Mouse (Mus musculus) adrenal gland, postnatal 4 days (tissue): ENCODE measurements around the gene Galns. TPM values are rescaled to one million over a fixed set of nuclear protein-coding genes. Genes with fewer than 3 reads are reported as not detected.

Experiments used
- DNase-seq, 2 experiments: peaks; one replicate each; pipeline ENCODE4 v3.0.0; 2021 to 2022; ENCODE audit warnings: low spot score in 2 of 2, mixed read lengths in 2 of 2
- microRNA-seq: library from miRNA; unstranded; fragments of <30 nt; microRNA quantifications from one replicate; pipeline ENCODE4 v1.2.0, GENCODE M21; 2021
- total RNA-seq, 2 experiments: library from RNA; stranded (reverse); gene quantifications; 2 replicates each; pipeline ENCODE4 v1.2.3; 2021

Galns gene
- total RNA-seq, 2 experiments from 2014 or later, result 11.9 to 13.9 TPM

GRCm38 (mm10) chr8:122546811-122547453 is 64.3 kb downstream of the Galns start:
- peak in 1 of 2 experiments; percentile 29 for DNase-seq

DNA sequence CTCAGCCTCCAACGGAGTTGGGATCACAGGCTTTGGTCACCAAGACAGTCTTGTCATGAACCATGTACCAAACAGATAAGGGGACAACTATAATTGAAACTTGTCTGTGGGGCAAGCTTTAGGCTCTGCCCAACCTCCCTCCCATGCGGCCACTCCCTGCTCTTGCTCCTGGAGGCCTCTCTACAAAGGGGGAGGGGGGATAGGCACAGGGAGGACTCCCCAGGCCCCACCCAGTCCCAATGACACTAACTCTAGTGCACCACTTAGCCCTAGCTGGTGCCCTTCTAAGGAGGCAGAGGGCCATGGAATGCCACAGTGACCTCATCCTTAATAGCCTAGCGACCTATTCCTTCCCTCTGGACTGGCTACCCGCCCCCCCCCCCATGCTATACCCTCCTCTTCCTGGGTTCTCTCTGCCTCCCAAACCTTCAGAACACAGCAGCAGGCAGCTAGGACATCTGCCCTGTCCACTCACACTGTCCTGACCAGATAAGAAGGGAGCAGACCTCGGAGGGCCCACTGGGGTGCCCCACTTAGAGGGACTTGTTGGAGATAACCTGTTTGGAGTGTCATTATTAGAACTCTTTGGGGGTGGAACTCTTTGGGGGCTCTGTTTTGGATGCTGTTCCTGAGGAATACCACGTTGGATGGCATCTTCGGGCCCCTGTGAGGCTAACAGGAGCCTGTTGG is 65.1 kb downstream of the Galns start:
- DNase-seq, result no peak

DNA sequence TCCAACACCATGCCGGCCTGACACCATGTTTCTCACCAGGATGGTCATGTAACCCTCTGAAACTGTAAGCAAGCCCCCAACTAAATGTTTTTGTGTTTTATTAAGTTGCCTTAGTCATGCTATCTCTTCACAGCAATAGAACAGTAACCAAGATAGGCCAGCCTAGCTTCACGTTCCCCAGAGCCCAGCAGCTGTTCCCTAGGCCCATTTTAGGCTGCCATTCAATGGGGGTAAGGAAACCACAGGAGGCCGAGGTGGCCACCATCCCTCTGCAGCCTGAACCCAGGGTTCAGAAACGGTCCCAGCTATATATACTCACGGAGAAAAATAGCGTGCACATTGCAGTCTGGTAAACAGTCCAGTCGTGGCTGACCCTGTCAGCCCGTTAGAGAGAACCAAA is 67.1 kb downstream of the Galns start:
- DNase-seq, result no peak

- DNase-seq, result no peak
Observed at GRCm38 (mm10) chr8:122538310-122539076, 72.8 kb downstream of the Galns start.

- DNase-seq, result no peak
Observed at GRCm38 (mm10) chr8:122537812-122538211, 73.5 kb downstream of the Galns start.

DNA sequence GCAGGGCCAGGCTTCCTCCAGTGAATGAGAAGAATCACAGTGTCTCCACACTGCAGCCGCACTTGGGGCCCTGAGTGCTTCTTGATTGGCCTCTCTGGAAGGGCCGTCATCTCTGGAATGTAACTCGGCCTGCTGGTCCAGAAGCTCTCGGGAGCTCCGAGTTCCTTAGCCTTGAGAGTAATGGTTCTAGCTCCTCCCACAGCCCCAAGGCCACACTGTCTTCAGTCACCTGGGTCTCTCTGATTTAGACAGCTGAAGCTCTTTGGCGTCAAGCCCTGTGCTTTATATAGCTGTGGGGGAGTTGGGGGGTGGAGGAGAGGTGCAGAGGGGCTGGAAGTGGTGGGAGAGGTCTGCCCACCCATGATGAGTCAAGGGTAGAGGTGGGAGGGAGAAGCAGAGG is 74.2 kb downstream of the Galns start:
- DNase-seq, result no peak

GRCm38 (mm10) chr8:122531312-122531711 is 80.0 kb downstream of the Galns start:
- no peak for DNase-seq

DNA sequence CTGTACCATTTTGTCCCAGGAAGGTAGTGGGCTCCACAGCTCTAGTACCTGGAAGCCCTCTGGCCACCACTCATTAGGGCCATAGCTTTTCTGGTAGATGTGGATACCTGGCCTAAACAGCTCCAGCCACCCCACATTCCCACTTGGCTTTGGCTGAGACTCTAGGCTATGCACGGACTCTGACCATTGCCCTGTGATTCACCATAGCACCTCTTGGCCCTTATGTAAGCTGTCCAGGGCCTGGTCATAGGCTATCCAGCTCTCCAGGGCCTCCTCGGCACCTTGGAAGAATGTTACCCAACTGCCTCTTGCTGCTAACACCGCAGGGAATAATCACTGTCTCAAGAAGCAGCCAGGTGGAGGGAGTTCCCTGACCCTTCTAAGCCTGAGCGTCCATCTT is 82.1 kb downstream of the Galns start:
- no peak for DNase-seq

Small RNAs within 50 kb of the gene (microRNA-seq; reads per million reads assigned to microRNA genes)
- not detected for gene Mir6396

Other genes starting within 250 kb of the Galns start
- gene Zc3h18, start 234.9 kb downstream of the Galns start, total RNA-seq, result 10 to 100 TPM; 48.9 to 52.0 TPM
- gene Il17c, start 189.4 kb downstream of the Galns start, total RNA-seq, result not detected
- 10 to 100 TPM; 49.9 to 76.7 TPM for gene Cyba, start 178.5 kb downstream of the Galns start, total RNA-seq
- gene Mvd, start 168.0 kb downstream of the Galns start, total RNA-seq, result 10 to 100 TPM in 1 of 2 experiments, 1 to 10 TPM in 1; 9.1 to 11.5 TPM
- under 1 TPM; 0.42 to 0.56 TPM for gene Snai3, start 150.7 kb downstream of the Galns start, total RNA-seq
- gene Rnf166, start 135.4 kb downstream of the Galns start, total RNA-seq, result 10 to 100 TPM; 47.5 to 53.7 TPM
- 10 to 100 TPM; 27.7 to 37.0 TPM for gene Ctu2, start 135.3 kb downstream of the Galns start, total RNA-seq
- gene Piezo1, start 60.1 kb downstream of the Galns start, total RNA-seq, result 10 to 100 TPM; 49.0 to 52.1 TPM
- 10 to 100 TPM; 33.2 to 36.6 TPM for gene Cdt1, start 43.4 kb downstream of the Galns start, total RNA-seq
- 10 to 100 TPM; 93.4 to 98.6 TPM for gene Aprt, start 34.6 kb downstream of the Galns start, total RNA-seq
- 10 to 100 TPM; 51.5 to 51.8 TPM for gene Trappc2l, start 177 bp upstream of the Galns start, total RNA-seq
- not detected for gene Pabpn1l, start 11.3 kb upstream of the Galns start, total RNA-seq
- gene Cbfa2t3, start 87.6 kb upstream of the Galns start, total RNA-seq, result 10 to 100 TPM; 11.3 to 12.0 TPM
- 10 to 100 TPM; 34.0 to 35.8 TPM for gene Acsf3, start 164.0 kb upstream of the Galns start, total RNA-seq
- gene Cdh15, start 236.5 kb upstream of the Galns start, total RNA-seq, result 1 to 10 TPM in 1 of 2 experiments, under 1 TPM in 1; 0.62 to 1.8 TPM